Mouse (Mus musculus): ENCODE measurements around the gene Arhgef16. TPM values are rescaled to one million over a fixed set of nuclear protein-coding genes. Genes with fewer than 3 reads are reported as not detected.
A peak's percentile ranks its signal among the peaks of the same experiment; 100 is the strongest.

The Arhgef16 gene
- polyA plus RNA-seq (2011; ENCODE audit: insufficient read length, low read depth, missing spikeins), result 0.32 TPM in 1 of 2 replicates, not detected in the other

DNA sequence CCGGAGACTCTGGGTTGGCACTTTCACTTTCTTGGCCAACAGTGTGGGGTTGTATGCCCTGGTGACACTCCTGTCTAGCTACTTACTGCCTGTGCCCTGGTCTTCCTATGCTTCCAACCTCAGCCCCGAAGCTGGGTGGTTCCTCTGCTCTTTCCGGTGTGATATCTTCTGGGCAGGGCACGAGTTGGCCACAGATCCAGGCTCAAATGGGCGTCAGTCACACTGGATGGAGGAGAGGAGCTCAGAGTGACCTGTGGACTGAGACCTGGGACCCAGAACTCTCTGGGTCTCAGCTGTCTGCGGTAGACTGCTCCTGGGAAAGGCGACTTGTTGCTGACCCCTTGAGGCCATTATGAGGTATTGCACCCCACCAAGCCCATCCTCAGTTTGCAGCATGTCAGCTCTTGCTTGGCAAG, at the start of gene Arhgef16:
TSS of gene Arhgef16 (minus strand) at position 211 of the 416 bp plus-strand sequence.
- Histone ChIP-seq H3K4me1 (ENCODE audit: control insufficient read depth, insufficient read depth, low read length) (no peaks in the 10 kb centered on the region), H3K4me3 (ENCODE audit: insufficient read depth, low read length) (no peak within 1 kb of the TSS), H3K27ac (ENCODE audit: insufficient read depth, low read length) (no peak within 1 kb of the TSS)
- TF ChIP-seq POLR2A (IDR thresholded peaks at IDR 0.05; ENCODE audit: low read depth, low read length) (no peak), CTCF (IDR thresholded peaks at IDR 0.05; ENCODE audit: borderline replicate concordance, insufficient read depth, low read length) (peak; percentile 77)

- Histone ChIP-seq H3K4me1 (ENCODE audit: control insufficient read depth, insufficient read depth, low read length) (no peaks in the 10 kb centered on the region), H3K4me3 (ENCODE audit: insufficient read depth, low read length) (no peak overlapping the region), H3K27ac (ENCODE audit: insufficient read depth, low read length) (no peak overlapping the region)
- TF ChIP-seq CTCF (IDR thresholded peaks at IDR 0.05; ENCODE audit: borderline replicate concordance, insufficient read depth, low read length), result no peak
- no peak for TF ChIP-seq POLR2A (IDR thresholded peaks at IDR 0.05; ENCODE audit: low read depth, low read length)
Observed at GRCm38 (mm10) chr4:154348197-154348786, 46.8 kb upstream of the Arhgef16 start.

GRCm38 (mm10) chr4:154346731-154347522, 45.5 kb upstream of the Arhgef16 start:
- Histone ChIP-seq H3K4me1 (ENCODE audit: control insufficient read depth, insufficient read depth, low read length) (no peaks in the 10 kb centered on the region), H3K4me3 (ENCODE audit: insufficient read depth, low read length) (no peak overlapping the region), H3K27ac (ENCODE audit: insufficient read depth, low read length) (no peak overlapping the region)
- TF ChIP-seq POLR2A (IDR thresholded peaks at IDR 0.05; ENCODE audit: low read depth, low read length), result no peak
- TF ChIP-seq CTCF (IDR thresholded peaks at IDR 0.05; ENCODE audit: borderline replicate concordance, insufficient read depth, low read length), result no peak

GRCm38 (mm10) chr4:154336650-154337049, 35.2 kb upstream of the Arhgef16 start:
- Histone ChIP-seq H3K27ac (ENCODE audit: insufficient read depth, low read length) (no peak overlapping the region), H3K4me3 (ENCODE audit: insufficient read depth, low read length) (no peak overlapping the region), H3K4me1 (ENCODE audit: control insufficient read depth, insufficient read depth, low read length) (no peaks in the 10 kb centered on the region)
- TF ChIP-seq POLR2A (IDR thresholded peaks at IDR 0.05; ENCODE audit: low read depth, low read length) (no peak), CTCF (IDR thresholded peaks at IDR 0.05; ENCODE audit: borderline replicate concordance, insufficient read depth, low read length) (no peak)

DNA sequence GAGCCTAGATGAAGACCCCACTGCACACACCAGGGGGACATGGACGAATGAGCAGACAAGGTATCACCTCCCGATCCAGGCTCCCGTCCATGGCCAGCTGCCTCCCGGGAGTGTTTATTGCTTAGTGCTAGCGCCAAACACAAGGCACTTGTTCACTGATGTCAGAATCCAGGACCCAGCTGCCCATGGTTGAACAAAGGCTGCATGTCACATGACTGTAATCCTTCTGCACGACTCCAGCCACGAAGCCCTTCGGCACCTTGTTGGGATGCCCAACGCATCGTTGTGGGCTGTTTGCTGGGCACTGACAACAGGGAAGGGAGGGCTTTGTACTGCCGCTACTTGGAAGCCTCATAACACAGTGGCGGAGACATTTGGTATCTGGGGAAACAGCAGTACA, 34.3 kb upstream of the Arhgef16 start, which contains the start of gene B230104I21Rik:
TSS of gene B230104I21Rik (plus strand) at position 367 of the 400 bp plus-strand sequence.
- H3K27ac ChIP-seq (ENCODE audit: insufficient read depth, low read length), result no peak within 1 kb of the TSS
- no peak within 1 kb of the TSS; the same call in 1 of the 2 replicates for H3K4me3 ChIP-seq (ENCODE audit: insufficient read depth, low read length)
- no peaks in the 10 kb centered on the region for H3K4me1 ChIP-seq (ENCODE audit: control insufficient read depth, insufficient read depth, low read length)
- TF ChIP-seq POLR2A (IDR thresholded peaks at IDR 0.05; ENCODE audit: low read depth, low read length), result no peak
- no peak for TF ChIP-seq CTCF (IDR thresholded peaks at IDR 0.05; ENCODE audit: borderline replicate concordance, insufficient read depth, low read length)

GRCm38 (mm10) chr4:154334699-154335402, 33.4 kb upstream of the Arhgef16 start:
- TF ChIP-seq CTCF (IDR thresholded peaks at IDR 0.05; ENCODE audit: borderline replicate concordance, insufficient read depth, low read length) (no peak), POLR2A (IDR thresholded peaks at IDR 0.05; ENCODE audit: low read depth, low read length) (0 out of 2 replicates have a peak, but pooled peaks have one; percentile 28)
- H3K4me1 ChIP-seq (ENCODE audit: control insufficient read depth, insufficient read depth, low read length), result no peaks in the 10 kb centered on the region
- H3K27ac ChIP-seq (ENCODE audit: insufficient read depth, low read length), result no peak overlapping the region
- H3K4me3 ChIP-seq (ENCODE audit: insufficient read depth, low read length), result no peak overlapping the region; the same call in 1 of the 2 replicates

- H3K4me3 ChIP-seq (ENCODE audit: insufficient read depth, low read length), result no peak overlapping the region
- H3K4me1 ChIP-seq (ENCODE audit: control insufficient read depth, insufficient read depth, low read length), result no peaks in the 10 kb centered on the region
- TF ChIP-seq POLR2A (IDR thresholded peaks at IDR 0.05; ENCODE audit: low read depth, low read length), result no peak
- TF ChIP-seq CTCF (IDR thresholded peaks at IDR 0.05; ENCODE audit: borderline replicate concordance, insufficient read depth, low read length), result no peak
- H3K27ac ChIP-seq (ENCODE audit: insufficient read depth, low read length), result no peak overlapping the region
Observed at GRCm38 (mm10) chr4:154333300-154333699, 31.8 kb upstream of the Arhgef16 start.

- H3K4me3 ChIP-seq (ENCODE audit: insufficient read depth, low read length), result no peak overlapping the region
- H3K27ac ChIP-seq (ENCODE audit: insufficient read depth, low read length), result no peak overlapping the region
- no peaks in the 10 kb centered on the region for H3K4me1 ChIP-seq (ENCODE audit: control insufficient read depth, insufficient read depth, low read length)
- TF ChIP-seq POLR2A (IDR thresholded peaks at IDR 0.05; ENCODE audit: low read depth, low read length) (no peak), CTCF (IDR thresholded peaks at IDR 0.05; ENCODE audit: borderline replicate concordance, insufficient read depth, low read length) (no peak)
Observed at GRCm38 (mm10) chr4:154331271-154331670, 29.8 kb upstream of the Arhgef16 start.

DNA sequence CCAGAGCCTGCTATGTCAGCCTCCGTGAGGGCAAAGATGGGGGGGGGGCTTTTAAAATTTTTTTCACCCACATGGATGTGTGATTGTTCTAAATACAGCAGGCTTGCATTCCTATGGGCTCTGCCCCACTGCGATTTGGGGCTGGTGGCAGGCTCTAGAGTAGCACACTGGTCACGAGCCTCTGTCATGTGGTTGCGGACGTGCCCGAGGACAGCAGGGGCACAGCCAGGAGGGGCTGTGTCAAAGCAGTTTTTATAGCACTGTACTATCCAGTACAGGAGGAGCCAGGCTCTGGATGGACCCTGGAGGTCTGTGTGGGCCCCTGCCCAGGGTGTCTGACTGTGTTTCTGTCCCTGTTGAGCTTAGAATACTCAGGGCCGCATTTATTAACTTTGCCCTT, 28.5 kb upstream of the Arhgef16 start:
- H3K4me3 ChIP-seq (ENCODE audit: insufficient read depth, low read length), result no peak overlapping the region
- no peak overlapping the region for H3K27ac ChIP-seq (ENCODE audit: insufficient read depth, low read length)
- TF ChIP-seq POLR2A (IDR thresholded peaks at IDR 0.05; ENCODE audit: low read depth, low read length), result no peak
- no peak for TF ChIP-seq CTCF (IDR thresholded peaks at IDR 0.05; ENCODE audit: borderline replicate concordance, insufficient read depth, low read length)
- no peaks in the 10 kb centered on the region for H3K4me1 ChIP-seq (ENCODE audit: control insufficient read depth, insufficient read depth, low read length)

Measured in embryonic fibroblast, embryonic 13.5 days (primary cell).